Mouse (Mus musculus): ENCODE results near the gene Gm13030. TPM values are rescaled to one million over a fixed set of nuclear protein-coding genes. Genes with fewer than 3 reads are reported as not detected.

Gene Gm13030
- not detected for polyA plus RNA-seq (2014; fragmentation: Illumina TruSeq; extraction: RNeasy Lipid Tissue Mini Kit (QIAGEN cat#74804); ENCODE audit: low read depth, low replicate concordance)

GRCm38 (mm10) chr4:138873864-138874263 lies at the start of gene Gm13030:
Gene Gm13030, minus strand, starts transcription at chr4:138873964.

GRCm38 (mm10) chr4:138913797-138914196 lies 40.0 kb upstream of the Gm13030 start, which contains the start of gene Otud3:
Gene Otud3, minus strand, starts transcription at chr4:138913945.

GRCm38 (mm10) chr4:138877731-138878130 lies 4.0 kb upstream of the Gm13030 start, which contains the start of gene Pla2g2e:
Gene Pla2g2e, plus strand, starts transcription at chr4:138877942.

GRCm38 (mm10) chr4:138863344-138863998 lies 10.3 kb downstream of the Gm13030 start, which contains the start of gene Pla2g5:
Gene Pla2g5, minus strand, starts transcription at chr4:138863482.

Other genes with a start within 250 kb of the Gm13030 start
- not detected for gene Vwa5b1, start 238.1 kb downstream of the Gm13030 start, polyA plus RNA-seq (2014; fragmentation: Illumina TruSeq; extraction: RNeasy Lipid Tissue Mini Kit (QIAGEN cat#74804); ENCODE audit: low read depth, low replicate concordance)
- not detected for gene Pla2g2c, start 149.2 kb downstream of the Gm13030 start, polyA plus RNA-seq (2014; fragmentation: Illumina TruSeq; extraction: RNeasy Lipid Tissue Mini Kit (QIAGEN cat#74804); ENCODE audit: low read depth, low replicate concordance)
- gene Ubxn10, start 136.8 kb downstream of the Gm13030 start, polyA plus RNA-seq (2014; fragmentation: Illumina TruSeq; extraction: RNeasy Lipid Tissue Mini Kit (QIAGEN cat#74804); ENCODE audit: low read depth, low replicate concordance) = not detected
- gene Pla2g2f, start 116.3 kb downstream of the Gm13030 start, polyA plus RNA-seq (2014; fragmentation: Illumina TruSeq; extraction: RNeasy Lipid Tissue Mini Kit (QIAGEN cat#74804); ENCODE audit: low read depth, low replicate concordance) = not detected
- not detected for gene Pla2g2d, start 98.2 kb downstream of the Gm13030 start, polyA plus RNA-seq (2014; fragmentation: Illumina TruSeq; extraction: RNeasy Lipid Tissue Mini Kit (QIAGEN cat#74804); ENCODE audit: low read depth, low replicate concordance)
- not detected for gene Pla2g5, start 10.5 kb downstream of the Gm13030 start, polyA plus RNA-seq (2014; fragmentation: Illumina TruSeq; extraction: RNeasy Lipid Tissue Mini Kit (QIAGEN cat#74804); ENCODE audit: low read depth, low replicate concordance)
- gene Pla2g2e, start 4.0 kb upstream of the Gm13030 start, polyA plus RNA-seq (2014; fragmentation: Illumina TruSeq; extraction: RNeasy Lipid Tissue Mini Kit (QIAGEN cat#74804); ENCODE audit: low read depth, low replicate concordance) = not detected
- 0.85 TPM for gene Otud3, start 40.0 kb upstream of the Gm13030 start, polyA plus RNA-seq (2014; fragmentation: Illumina TruSeq; extraction: RNeasy Lipid Tissue Mini Kit (QIAGEN cat#74804); ENCODE audit: low read depth, low replicate concordance)
- 3.2 TPM for gene Rnf186, start 93.1 kb upstream of the Gm13030 start, polyA plus RNA-seq (2014; fragmentation: Illumina TruSeq; extraction: RNeasy Lipid Tissue Mini Kit (QIAGEN cat#74804); ENCODE audit: low read depth, low replicate concordance)
- gene Tmco4, start 98.9 kb upstream of the Gm13030 start, polyA plus RNA-seq (2014; fragmentation: Illumina TruSeq; extraction: RNeasy Lipid Tissue Mini Kit (QIAGEN cat#74804); ENCODE audit: low read depth, low replicate concordance) = 3.8 TPM
- gene Htr6, start 201.6 kb upstream of the Gm13030 start, polyA plus RNA-seq (2014; fragmentation: Illumina TruSeq; extraction: RNeasy Lipid Tissue Mini Kit (QIAGEN cat#74804); ENCODE audit: low read depth, low replicate concordance) = not detected
- not detected for gene Nbl1, start 219.0 kb upstream of the Gm13030 start, polyA plus RNA-seq (2014; fragmentation: Illumina TruSeq; extraction: RNeasy Lipid Tissue Mini Kit (QIAGEN cat#74804); ENCODE audit: low read depth, low replicate concordance)